Mouse (Mus musculus): ENCODE results near the gene Man2b1. TPM values are rescaled to one million over a fixed set of nuclear protein-coding genes. Genes with fewer than 3 reads are reported as not detected.

Man2b1 gene
- polyA plus RNA-seq, 2 experiments, result 34.2 to 46.7 TPM

- Histone ChIP-seq H3K36me3 (ENCODE audit: control insufficient read depth, insufficient read depth, low read length) (peaks cover 39% of the 10 kb centered on the region), H3K9ac (ENCODE audit: low read depth, low read length, severe bottlenecking) (no peak overlapping the region), H3K4me3 (replicated peaks; ENCODE audit: low read length) (no peak overlapping the region), H3K4me2 (replicated peaks; ENCODE audit: low read depth, low read length, severe bottlenecking) (no peak overlapping the region), H3K27ac (replicated peaks; ENCODE audit: low read depth, low read length) (no peak overlapping the region), H3K9me3 (ENCODE audit: control insufficient read depth, low read length) (no peaks in the 10 kb centered on the region), H3K4me1 (ENCODE audit: control insufficient read depth, insufficient read depth, low read length) (peaks cover 6% of the 10 kb centered on the region; the same call in 1 of the 2 replicates), H3K27me3 (ENCODE audit: control insufficient read depth, insufficient read depth, low read length) (no peaks in the 10 kb centered on the region)
- TF ChIP-seq POLR2A (IDR thresholded peaks at IDR 0.05; ENCODE audit: borderline replicate concordance, extremely low read depth, insufficient read depth, insufficient read length), result no peak
- no peak for ATAC-seq (ENCODE audit: low FRiP score, low read depth)
- 81% methylated on average over 2 of the region's 2 CpGs for WGBS
- DNase-seq (ENCODE audit: low spot score), result no peak
Observed at GRCm38 (mm10) chr8:85088771-85089170, 5.7 kb downstream of the Man2b1 start.

- Histone ChIP-seq H3K27ac (replicated peaks; ENCODE audit: low read depth, low read length) (no peak overlapping the region), H3K4me2 (replicated peaks; ENCODE audit: low read depth, low read length, severe bottlenecking) (no peak overlapping the region), H3K9me3 (ENCODE audit: control insufficient read depth, low read length) (no peaks in the 10 kb centered on the region), H3K9ac (ENCODE audit: low read depth, low read length, severe bottlenecking) (no peak overlapping the region), H3K36me3 (ENCODE audit: control insufficient read depth, insufficient read depth, low read length) (peaks cover 50% of the 10 kb centered on the region), H3K27me3 (ENCODE audit: control insufficient read depth, insufficient read depth, low read length) (no peaks in the 10 kb centered on the region), H3K4me1 (ENCODE audit: control insufficient read depth, insufficient read depth, low read length) (no peaks in the 10 kb centered on the region), H3K4me3 (replicated peaks; ENCODE audit: low read length) (no peak overlapping the region)
- no peak for TF ChIP-seq POLR2A (IDR thresholded peaks at IDR 0.05; ENCODE audit: borderline replicate concordance, extremely low read depth, insufficient read depth, insufficient read length)
- DNase-seq (ENCODE audit: low spot score) (no peak), ATAC-seq (ENCODE audit: low FRiP score, low read depth) (no peak)
- 85% methylated on average over 11 of the region's 11 CpGs for WGBS
Observed at GRCm38 (mm10) chr8:85090856-85091255, 7.8 kb downstream of the Man2b1 start.

GRCm38 (mm10) chr8:85091526-85092090 is 8.5 kb downstream of the Man2b1 start:
- Histone ChIP-seq H3K36me3 (ENCODE audit: control insufficient read depth, insufficient read depth, low read length) (peaks cover 54% of the 10 kb centered on the region), H3K9ac (ENCODE audit: low read depth, low read length, severe bottlenecking) (no peak overlapping the region), H3K4me2 (replicated peaks; ENCODE audit: low read depth, low read length, severe bottlenecking) (no peak overlapping the region), H3K4me3 (replicated peaks; ENCODE audit: low read length) (no peak overlapping the region), H3K4me1 (ENCODE audit: control insufficient read depth, insufficient read depth, low read length) (no peaks in the 10 kb centered on the region), H3K9me3 (ENCODE audit: control insufficient read depth, low read length) (no peaks in the 10 kb centered on the region), H3K27me3 (ENCODE audit: control insufficient read depth, insufficient read depth, low read length) (no peaks in the 10 kb centered on the region), H3K27ac (replicated peaks; ENCODE audit: low read depth, low read length) (no peak overlapping the region)
- DNase-seq (ENCODE audit: low spot score) (no peak), ATAC-seq (ENCODE audit: low FRiP score, low read depth) (no peak)
- TF ChIP-seq POLR2A (IDR thresholded peaks at IDR 0.05; ENCODE audit: borderline replicate concordance, extremely low read depth, insufficient read depth, insufficient read length), result no peak
- WGBS, result 28% methylated on average over 21 of the region's 21 CpGs

GRCm38 (mm10) chr8:85095051-85095450 is 12.0 kb downstream of the Man2b1 start:
- no peaks in the 10 kb centered on the region for H3K27me3 ChIP-seq (ENCODE audit: control insufficient read depth, insufficient read depth, low read length)
- H3K4me1 ChIP-seq (ENCODE audit: control insufficient read depth, insufficient read depth, low read length), result no peaks in the 10 kb centered on the region
- DNase-seq (ENCODE audit: low spot score), result no peak
- no peak overlapping the region for H3K4me3 ChIP-seq (replicated peaks; ENCODE audit: low read length)
- H3K9ac ChIP-seq (ENCODE audit: low read depth, low read length, severe bottlenecking), result no peak overlapping the region
- no peak for TF ChIP-seq POLR2A (IDR thresholded peaks at IDR 0.05; ENCODE audit: borderline replicate concordance, extremely low read depth, insufficient read depth, insufficient read length)
- ATAC-seq (ENCODE audit: low FRiP score, low read depth), result no peak
- no peaks in the 10 kb centered on the region for H3K9me3 ChIP-seq (ENCODE audit: control insufficient read depth, low read length)
- H3K36me3 ChIP-seq (ENCODE audit: control insufficient read depth, insufficient read depth, low read length), result peaks cover 51% of the 10 kb centered on the region
- no peak overlapping the region for H3K4me2 ChIP-seq (replicated peaks; ENCODE audit: low read depth, low read length, severe bottlenecking)
- H3K27ac ChIP-seq (replicated peaks; ENCODE audit: low read depth, low read length), result no peak overlapping the region
- WGBS, result 90% methylated on average over 13 of the region's 13 CpGs

GRCm38 (mm10) chr8:85095566-85095965 is 12.5 kb downstream of the Man2b1 start:
- peaks cover 51% of the 10 kb centered on the region for H3K36me3 ChIP-seq (ENCODE audit: control insufficient read depth, insufficient read depth, low read length)
- no peak overlapping the region for H3K9ac ChIP-seq (ENCODE audit: low read depth, low read length, severe bottlenecking)
- no peak overlapping the region for H3K27ac ChIP-seq (replicated peaks; ENCODE audit: low read depth, low read length)
- H3K9me3 ChIP-seq (ENCODE audit: control insufficient read depth, low read length), result no peaks in the 10 kb centered on the region
- no peak overlapping the region for H3K4me2 ChIP-seq (replicated peaks; ENCODE audit: low read depth, low read length, severe bottlenecking)
- no peak overlapping the region for H3K4me3 ChIP-seq (replicated peaks; ENCODE audit: low read length)
- H3K4me1 ChIP-seq (ENCODE audit: control insufficient read depth, insufficient read depth, low read length), result no peaks in the 10 kb centered on the region
- no peaks in the 10 kb centered on the region for H3K27me3 ChIP-seq (ENCODE audit: control insufficient read depth, insufficient read depth, low read length)
- no peak for TF ChIP-seq POLR2A (IDR thresholded peaks at IDR 0.05; ENCODE audit: borderline replicate concordance, extremely low read depth, insufficient read depth, insufficient read length)
- 93% methylated on average over 7 of the region's 7 CpGs for WGBS
- DNase-seq (ENCODE audit: low spot score) (no peak), ATAC-seq (ENCODE audit: low FRiP score, low read depth) (no peak)
